Mouse (Mus musculus): ENCODE results near the gene Pilra. TPM values are rescaled to one million over a fixed set of nuclear protein-coding genes. Genes with fewer than 3 reads are reported as not detected.

Gene Pilra
- polyA plus RNA-seq, 1 experiment: 5.4 TPM

DNA sequence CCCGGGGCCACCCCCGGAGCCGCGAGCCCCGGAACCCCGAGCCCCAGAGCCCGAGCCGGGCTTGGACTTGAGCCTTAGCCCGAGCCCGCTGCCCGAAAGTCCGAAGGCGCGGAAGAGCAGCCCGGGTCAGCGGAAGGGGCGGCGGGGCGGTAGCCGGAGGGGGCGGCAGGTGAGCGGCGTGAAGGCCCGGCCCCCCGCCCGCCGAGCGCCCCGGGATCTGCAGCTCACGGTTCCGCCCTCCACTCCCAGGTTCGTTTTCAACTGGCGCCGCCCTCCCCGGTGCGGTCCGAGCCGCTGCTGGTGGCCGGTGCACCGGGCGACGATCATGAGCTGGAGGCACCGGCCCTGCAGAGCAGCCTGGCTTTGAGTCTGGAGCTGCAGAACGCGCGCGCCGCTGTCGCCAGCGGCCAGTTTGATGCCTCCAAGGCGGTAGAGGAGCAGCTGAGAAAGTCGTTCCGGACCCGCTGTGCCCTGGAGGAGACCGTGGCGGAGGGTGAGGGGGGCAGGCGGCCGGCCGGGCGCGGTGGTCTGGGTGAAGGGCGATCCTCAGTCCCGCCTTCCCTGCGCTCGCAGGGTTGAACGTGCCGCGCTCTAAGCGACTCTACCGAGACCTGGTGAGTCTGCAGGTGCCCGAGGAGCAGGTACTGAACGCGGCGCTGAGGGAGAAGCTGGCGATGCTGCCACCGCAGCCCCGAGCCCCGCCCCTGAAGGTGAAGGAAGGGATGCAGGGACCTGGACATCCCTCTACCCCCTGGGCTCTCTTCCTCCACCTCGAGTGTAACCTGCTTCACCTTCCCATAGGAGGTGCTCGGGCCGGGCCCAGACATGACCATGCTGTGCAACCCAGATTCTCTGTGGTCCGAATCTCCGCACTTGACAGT, 56.8 kb downstream of the Pilra start:
- no peak for DNase-seq (ENCODE audit: low read depth)

- no peak for DNase-seq (ENCODE audit: low read depth)
Observed at GRCm38 (mm10) chr5:137778635-137779034, 57.4 kb downstream of the Pilra start, which contains the start of gene Ppp1r35. Ppp1r35 (plus strand) TSS chr5:137778849.

- no peak for DNase-seq (ENCODE audit: low read depth)
Observed at GRCm38 (mm10) chr5:137777267-137777845, 58.7 kb downstream of the Pilra start.

DNA sequence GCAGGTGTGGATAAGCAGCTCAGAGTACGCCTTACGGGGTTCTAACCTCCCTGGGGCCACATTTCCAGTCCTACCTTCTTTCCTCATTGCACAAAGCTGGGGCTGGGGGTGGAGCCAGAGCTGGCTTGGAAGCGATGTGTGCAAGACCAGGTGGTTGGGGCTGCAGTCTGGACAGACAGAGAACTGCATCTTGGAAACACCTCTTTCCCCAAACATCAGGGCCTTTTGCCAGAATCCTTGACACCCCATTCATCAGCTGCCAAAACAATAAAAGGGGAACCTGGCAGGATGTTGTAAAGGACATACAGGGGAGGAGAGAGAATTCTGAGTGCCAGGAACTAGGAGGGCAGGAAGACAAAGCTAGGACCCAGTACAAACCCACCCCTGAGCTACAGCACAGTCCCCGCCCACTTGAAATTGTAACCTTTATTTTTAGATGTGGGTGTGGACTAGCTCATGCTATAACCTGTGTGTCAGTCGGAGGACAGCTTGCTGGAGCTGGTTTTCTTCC, 59.6 kb downstream of the Pilra start:
- DNase-seq (ENCODE audit: low read depth): peak; percentile 95

DNA sequence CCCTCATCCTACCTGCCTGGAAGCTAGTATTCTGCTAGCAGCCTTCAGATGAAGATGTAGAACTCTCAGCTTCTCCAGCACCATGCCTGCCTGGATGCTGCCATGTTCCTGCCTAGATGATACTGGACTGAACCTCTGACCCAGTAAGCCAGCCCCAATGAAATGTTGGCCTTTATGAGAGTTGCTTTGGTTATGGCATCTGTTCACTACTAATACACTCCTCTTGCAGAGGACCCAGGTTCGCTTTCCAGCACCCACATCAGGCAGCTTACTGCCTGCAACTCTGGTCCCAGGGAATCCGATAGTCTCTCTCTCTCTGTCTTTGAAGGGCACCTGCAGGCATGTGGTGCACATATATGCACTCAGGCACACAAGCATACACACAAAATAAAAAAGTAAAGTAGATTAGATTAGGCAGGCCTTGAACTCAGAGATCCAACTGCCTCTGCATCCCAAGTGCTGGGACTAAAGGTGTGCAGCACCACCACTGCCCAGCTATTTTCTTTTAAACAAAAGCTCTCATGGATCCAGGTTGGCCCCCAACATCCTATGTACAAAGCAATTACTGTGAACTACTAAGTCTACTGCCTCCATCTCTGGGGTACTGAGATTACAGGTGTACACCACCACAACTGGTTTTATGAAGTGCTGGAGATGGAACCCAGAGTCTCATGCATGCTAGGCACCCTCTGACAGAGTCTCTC, 60.3 kb downstream of the Pilra start:
- no peak for DNase-seq (ENCODE audit: low read depth)

GRCm38 (mm10) chr5:137772755-137773154, 63.3 kb downstream of the Pilra start:
- DNase-seq (ENCODE audit: low read depth): no peak

Other genes starting within 250 kb of the Pilra start
- gene Mospd3, start 235.2 kb downstream of the Pilra start, polyA plus RNA-seq (2012; rRNA removed): 55.1 and 72.1 TPM in 2 replicates
- 97.0 and 119 TPM in 2 replicates for gene Pcolce, start 222.5 kb downstream of the Pilra start, polyA plus RNA-seq (2012; rRNA removed)
- 0.63 and 1.1 TPM in 2 replicates for gene Fbxo24, start 207.3 kb downstream of the Pilra start, polyA plus RNA-seq (2012; rRNA removed)
- gene Lrch4, start 207.2 kb downstream of the Pilra start, polyA plus RNA-seq (2012; rRNA removed): 39.7 and 53.8 TPM in 2 replicates
- gene Gm20605, start 207.1 kb downstream of the Pilra start, polyA plus RNA-seq (2012; rRNA removed): 21.1 and 26.1 TPM in 2 replicates
- gene Sap25, start 194.9 kb downstream of the Pilra start, polyA plus RNA-seq (2012; rRNA removed): 55.8 and 60.8 TPM in 2 replicates
- gene Irs3, start 190.6 kb downstream of the Pilra start, polyA plus RNA-seq (2012; rRNA removed): 19.8 and 25.6 TPM in 2 replicates
- gene Agfg2, start 151.6 kb downstream of the Pilra start, polyA plus RNA-seq (2012; rRNA removed): 42.2 and 46.9 TPM in 2 replicates
- gene Nyap1, start 94.7 kb downstream of the Pilra start, polyA plus RNA-seq (2012; rRNA removed): 3.9 and 4.1 TPM in 2 replicates
- 138 and 226 TPM in 2 replicates for gene Tsc22d4, start 90.6 kb downstream of the Pilra start, polyA plus RNA-seq (2012; rRNA removed)
- gene Ppp1r35, start 57.4 kb downstream of the Pilra start, polyA plus RNA-seq (2012; rRNA removed): 18.9 and 20.8 TPM in 2 replicates
- 41.5 and 45.5 TPM in 2 replicates for gene Mepce, start 48.6 kb downstream of the Pilra start, polyA plus RNA-seq (2012; rRNA removed)
- gene Zcwpw1, start 48.5 kb downstream of the Pilra start, polyA plus RNA-seq (2012; rRNA removed): 2.0 and 3.1 TPM in 2 replicates
- 3.2 and 3.5 TPM in 2 replicates for gene Pilrb1, start 21.8 kb upstream of the Pilra start, polyA plus RNA-seq (2012; rRNA removed)
- 3.4 and 4.3 TPM in 2 replicates for gene Pilrb2, start 35.5 kb upstream of the Pilra start, polyA plus RNA-seq (2012; rRNA removed)
- 0.04 and 0.05 TPM in 2 replicates for gene Cyp3a13, start 85.3 kb upstream of the Pilra start, polyA plus RNA-seq (2012; rRNA removed)
- 0.04 and 0.05 TPM in 2 replicates for gene Gjc3, start 126.8 kb upstream of the Pilra start, polyA plus RNA-seq (2012; rRNA removed)
- 2.0 and 3.7 TPM in 2 replicates for gene Azgp1, start 145.2 kb upstream of the Pilra start, polyA plus RNA-seq (2012; rRNA removed)
- gene Smok3a, start 185.0 kb upstream of the Pilra start, polyA plus RNA-seq (2012; rRNA removed): not detected in 2 replicates
- 0.08 TPM in 1 of 2 replicates, not detected in the other for gene Smok3b, start 185.1 kb upstream of the Pilra start, polyA plus RNA-seq (2012; rRNA removed)
- gene Smok3c, start 216.9 kb upstream of the Pilra start, polyA plus RNA-seq (2012; rRNA removed): not detected in 2 replicates
- 6.3 and 8.7 TPM in 2 replicates for gene Zkscan1, start 248.8 kb upstream of the Pilra start, polyA plus RNA-seq (2012; rRNA removed)

All from gonadal fat pad, adult 2 months (tissue).